Mouse (Mus musculus): ENCODE data around the gene Mr1. TPM values are rescaled to one million over a fixed set of nuclear protein-coding genes. Genes with fewer than 3 reads are reported as not detected.

The Mr1 gene
- total RNA-seq, 1 experiment from 2014 or later: 6.9 TPM

- 0 out of 2 replicates have a peak, but pooled peaks have one; percentile 28 for ATAC-seq (replicated peaks; ENCODE audit: low read depth, poor library complexity, severe bottlenecking)
These were observed 7.8 kb downstream of the Mr1 start for GRCm38 (mm10) chr1:155138795-155139194.

GRCm38 (mm10) chr1:155134866-155135265 lies 11.7 kb downstream of the Mr1 start:
- ATAC-seq (replicated peaks; ENCODE audit: low read depth, poor library complexity, severe bottlenecking): no peak

- ATAC-seq (replicated peaks; ENCODE audit: low read depth, poor library complexity, severe bottlenecking): no peak
These were observed 19.1 kb downstream of the Mr1 start for GRCm38 (mm10) chr1:155127429-155127934.

GRCm38 (mm10) chr1:155126716-155127115 lies 19.9 kb downstream of the Mr1 start:
- ATAC-seq (replicated peaks; ENCODE audit: low read depth, poor library complexity, severe bottlenecking): no peak

- ATAC-seq (replicated peaks; ENCODE audit: low read depth, poor library complexity, severe bottlenecking): no peak
These were observed 22.2 kb downstream of the Mr1 start for GRCm38 (mm10) chr1:155124397-155124796.

- ATAC-seq (replicated peaks; ENCODE audit: low read depth, poor library complexity, severe bottlenecking): no peak
These were observed 24.4 kb downstream of the Mr1 start for GRCm38 (mm10) chr1:155121977-155122939.

- 0 out of 2 replicates have a peak, but pooled peaks have one; percentile 32 for ATAC-seq (replicated peaks; ENCODE audit: low read depth, poor library complexity, severe bottlenecking)
These were observed 26.9 kb downstream of the Mr1 start for GRCm38 (mm10) chr1:155119719-155120118.

GRCm38 (mm10) chr1:155113946-155114345 lies 32.7 kb downstream of the Mr1 start:
- ATAC-seq (replicated peaks; ENCODE audit: low read depth, poor library complexity, severe bottlenecking): peak; percentile 50; the same call in 1 of the 2 replicates

- no peak for ATAC-seq (replicated peaks; ENCODE audit: low read depth, poor library complexity, severe bottlenecking)
These were observed 33.7 kb downstream of the Mr1 start for GRCm38 (mm10) chr1:155112875-155113274.

- no peak for ATAC-seq (replicated peaks; ENCODE audit: low read depth, poor library complexity, severe bottlenecking)
These were observed 34.5 kb downstream of the Mr1 start for GRCm38 (mm10) chr1:155112118-155112517.

GRCm38 (mm10) chr1:155111491-155111890 lies 35.1 kb downstream of the Mr1 start:
- no peak for ATAC-seq (replicated peaks; ENCODE audit: low read depth, poor library complexity, severe bottlenecking)

- no peak for ATAC-seq (replicated peaks; ENCODE audit: low read depth, poor library complexity, severe bottlenecking)
These were observed 36.9 kb downstream of the Mr1 start for GRCm38 (mm10) chr1:155109387-155110350.

- no peak for ATAC-seq (replicated peaks; ENCODE audit: low read depth, poor library complexity, severe bottlenecking)
These were observed 38.2 kb downstream of the Mr1 start for GRCm38 (mm10) chr1:155108412-155108811.

GRCm38 (mm10) chr1:155107843-155108242 lies 38.8 kb downstream of the Mr1 start:
- ATAC-seq (replicated peaks; ENCODE audit: low read depth, poor library complexity, severe bottlenecking): no peak

GRCm38 (mm10) chr1:155106310-155106709 lies 40.3 kb downstream of the Mr1 start:
- peak; percentile 46; the same call in 1 of the 2 replicates for ATAC-seq (replicated peaks; ENCODE audit: low read depth, poor library complexity, severe bottlenecking)

- no peak for ATAC-seq (replicated peaks; ENCODE audit: low read depth, poor library complexity, severe bottlenecking)
These were observed 42.6 kb downstream of the Mr1 start for GRCm38 (mm10) chr1:155103991-155104390.

GRCm38 (mm10) chr1:155102631-155103030 lies 44.0 kb downstream of the Mr1 start:
- no peak for ATAC-seq (replicated peaks; ENCODE audit: low read depth, poor library complexity, severe bottlenecking)

- peak; percentile 80 for ATAC-seq (replicated peaks; ENCODE audit: low read depth, poor library complexity, severe bottlenecking)
These were observed 47.2 kb downstream of the Mr1 start, which contains the start of gene Ier5 for GRCm38 (mm10) chr1:155099280-155099848. Ier5 (minus strand) TSS chr1:155099636.

GRCm38 (mm10) chr1:155098486-155099279 lies 47.9 kb downstream of the Mr1 start:
- ATAC-seq (replicated peaks; ENCODE audit: low read depth, poor library complexity, severe bottlenecking): peak; percentile 8; the same call in 1 of the 2 replicates

Data from common myeloid progenitor, adult 5-6 weeks (primary cell).